Mouse (Mus musculus): ENCODE data around the gene Sertad1.

DNA sequence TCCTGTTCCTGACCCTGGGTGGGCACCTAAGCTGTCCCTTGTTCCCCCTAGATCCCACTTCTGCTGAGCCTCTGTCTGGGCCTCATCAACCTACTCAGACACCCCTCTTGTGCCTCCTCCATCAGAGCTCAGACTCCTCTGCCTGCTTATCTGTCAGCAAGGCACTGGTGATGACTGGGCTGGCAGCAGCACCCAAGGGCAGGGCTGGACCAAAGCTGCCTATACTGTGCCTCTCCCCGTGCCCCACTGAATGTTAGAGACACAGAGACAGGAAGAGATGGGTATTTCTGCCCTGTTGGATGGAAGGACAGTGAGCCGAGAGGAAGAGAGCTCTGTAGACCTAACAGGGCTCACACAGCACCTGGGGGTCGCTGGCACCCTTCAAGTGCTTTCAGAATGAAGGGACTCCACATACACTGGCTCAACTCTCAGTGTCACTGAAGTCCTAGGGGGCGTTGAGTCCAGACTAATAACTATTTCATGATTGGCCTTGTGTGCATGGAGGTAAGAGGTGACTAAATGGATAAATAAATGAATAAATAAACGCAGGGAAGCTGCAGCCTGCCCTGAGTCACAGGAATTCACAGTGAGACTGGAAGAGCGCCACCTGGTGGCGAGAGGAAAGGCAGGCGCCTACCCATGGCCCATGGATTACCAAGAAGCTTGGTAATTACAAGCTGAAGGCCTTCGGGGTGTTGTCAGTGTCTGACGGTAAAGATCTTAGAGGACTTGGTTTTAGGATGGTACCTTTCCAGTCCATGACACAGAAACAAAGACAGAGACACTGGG is 39.5 kb downstream of the Sertad1 start:
- peak; percentile 93 for TF ChIP-seq CTCF (IDR thresholded peaks at IDR 0.05; ENCODE audit: borderline replicate concordance, control insufficient read depth, extremely low read depth, insufficient read depth, low read length, poor library complexity)
- TF ChIP-seq POLR2A (IDR thresholded peaks at IDR 0.05; ENCODE audit: control insufficient read depth, extremely low read depth, insufficient read depth, low read length, poor library complexity), result no peak

Measured in thymus, adult 2 months (tissue).